Mouse (Mus musculus): ENCODE measurements around the gene Zmynd12. TPM values are rescaled to one million over a fixed set of nuclear protein-coding genes. Genes with fewer than 3 reads are reported as not detected.

Zmynd12 gene
- polyA plus RNA-seq, 1 experiment from 2014 or later, result not detected

DNA sequence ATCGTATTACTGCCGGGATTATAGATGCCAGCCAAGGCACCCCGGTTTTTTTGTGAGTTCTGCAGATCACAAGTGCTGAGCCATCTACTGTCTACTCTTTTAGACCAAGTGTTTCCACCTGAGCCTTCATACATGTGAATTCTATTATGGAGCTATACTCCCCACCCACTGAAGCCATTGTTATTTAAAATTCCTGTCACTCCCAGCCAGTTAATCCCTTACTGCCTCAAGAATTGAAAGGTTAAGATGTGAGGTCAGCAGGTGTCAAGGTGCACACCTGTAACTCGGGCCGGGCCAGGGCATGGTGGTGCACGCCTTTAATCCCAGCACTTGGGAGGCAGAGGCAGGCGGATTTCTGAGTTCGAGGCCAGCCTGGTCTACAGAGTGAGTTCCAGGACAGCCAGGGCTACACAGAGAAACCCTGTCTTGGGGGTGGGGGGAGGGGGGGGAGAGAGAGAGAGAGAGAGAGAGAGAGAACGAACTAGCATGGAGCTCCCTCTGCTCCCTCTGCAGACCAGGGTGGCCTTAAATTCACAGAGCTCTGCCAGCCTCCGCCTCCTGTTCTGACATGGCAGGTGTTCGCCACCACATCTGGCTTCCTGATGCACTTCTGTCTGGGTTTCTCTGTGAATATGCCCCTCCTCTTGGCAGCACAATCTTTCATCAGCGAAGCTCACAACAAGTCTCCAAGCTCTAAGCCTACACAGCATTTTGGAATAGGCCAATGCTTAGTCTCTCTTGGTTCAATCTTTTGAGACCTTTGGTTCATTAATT, 10.6 kb upstream of the Zmynd12 start:
- H3K27ac ChIP-seq (replicated peaks; ENCODE audit: low read depth, low read length), result no peak overlapping the region
- no peaks in the 10 kb centered on the region for H3K36me3 ChIP-seq (replicated peaks; ENCODE audit: control insufficient read depth, insufficient read depth, low read depth, low read length)
- H3K27me3 ChIP-seq (ENCODE audit: control insufficient read depth, insufficient read depth, low read length), result no peaks in the 10 kb centered on the region
- H3K9me3 ChIP-seq (replicated peaks; ENCODE audit: control insufficient read depth, low read length), result no peaks in the 10 kb centered on the region
- H3K4me2 ChIP-seq (ENCODE audit: low read depth, low read length), result no peak overlapping the region
- no peaks in the 10 kb centered on the region for H3K4me1 ChIP-seq (ENCODE audit: control insufficient read depth, insufficient read depth, low read length)
- ATAC-seq (replicated peaks; ENCODE audit: insufficient number of reproducible peaks, low FRiP score, low TSS enrichment, low read depth), result no peak
- no peak overlapping the region for H3K4me3 ChIP-seq (ENCODE audit: low read depth, low read length)
- DNase-seq (ENCODE audit: low spot score), result no peak
- WGBS, result 78% methylated on average over 10 of the region's 12 CpGs
- no peak overlapping the region for H3K9ac ChIP-seq (replicated peaks; ENCODE audit: low read length)

DNA sequence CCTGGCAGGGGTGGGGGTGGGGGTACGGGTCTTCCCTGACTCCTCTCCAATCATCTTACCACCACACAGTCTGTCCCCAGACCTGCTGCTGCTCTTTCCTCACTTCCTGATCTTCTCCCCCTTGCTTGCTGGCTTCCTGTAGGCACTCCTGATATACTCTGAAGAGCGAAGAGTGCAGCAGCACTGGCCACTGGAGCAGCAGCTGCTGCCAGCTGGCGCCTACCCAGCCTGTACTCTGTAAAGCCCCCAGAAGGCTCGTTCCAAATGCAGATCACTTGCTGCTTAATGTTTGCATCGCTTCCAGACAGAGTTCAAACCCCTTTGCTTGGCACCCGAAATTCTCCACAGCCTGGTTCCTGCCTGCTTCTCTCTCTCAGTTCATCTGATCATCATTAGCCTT, 9.8 kb upstream of the Zmynd12 start:
- WGBS, result 76% methylated on average over 6 of the region's 6 CpGs
- H3K36me3 ChIP-seq (replicated peaks; ENCODE audit: control insufficient read depth, insufficient read depth, low read depth, low read length), result no peaks in the 10 kb centered on the region
- H3K9ac ChIP-seq (replicated peaks; ENCODE audit: low read length), result no peak overlapping the region
- H3K4me3 ChIP-seq (ENCODE audit: low read depth, low read length), result no peak overlapping the region
- H3K4me1 ChIP-seq (ENCODE audit: control insufficient read depth, insufficient read depth, low read length), result no peaks in the 10 kb centered on the region
- no peak overlapping the region for H3K27ac ChIP-seq (replicated peaks; ENCODE audit: low read depth, low read length)
- ATAC-seq (replicated peaks; ENCODE audit: insufficient number of reproducible peaks, low FRiP score, low TSS enrichment, low read depth) (no peak), DNase-seq (ENCODE audit: low spot score) (no peak)
- no peaks in the 10 kb centered on the region for H3K9me3 ChIP-seq (replicated peaks; ENCODE audit: control insufficient read depth, low read length)
- H3K4me2 ChIP-seq (ENCODE audit: low read depth, low read length), result no peak overlapping the region
- H3K27me3 ChIP-seq (ENCODE audit: control insufficient read depth, insufficient read depth, low read length), result no peaks in the 10 kb centered on the region

DNA sequence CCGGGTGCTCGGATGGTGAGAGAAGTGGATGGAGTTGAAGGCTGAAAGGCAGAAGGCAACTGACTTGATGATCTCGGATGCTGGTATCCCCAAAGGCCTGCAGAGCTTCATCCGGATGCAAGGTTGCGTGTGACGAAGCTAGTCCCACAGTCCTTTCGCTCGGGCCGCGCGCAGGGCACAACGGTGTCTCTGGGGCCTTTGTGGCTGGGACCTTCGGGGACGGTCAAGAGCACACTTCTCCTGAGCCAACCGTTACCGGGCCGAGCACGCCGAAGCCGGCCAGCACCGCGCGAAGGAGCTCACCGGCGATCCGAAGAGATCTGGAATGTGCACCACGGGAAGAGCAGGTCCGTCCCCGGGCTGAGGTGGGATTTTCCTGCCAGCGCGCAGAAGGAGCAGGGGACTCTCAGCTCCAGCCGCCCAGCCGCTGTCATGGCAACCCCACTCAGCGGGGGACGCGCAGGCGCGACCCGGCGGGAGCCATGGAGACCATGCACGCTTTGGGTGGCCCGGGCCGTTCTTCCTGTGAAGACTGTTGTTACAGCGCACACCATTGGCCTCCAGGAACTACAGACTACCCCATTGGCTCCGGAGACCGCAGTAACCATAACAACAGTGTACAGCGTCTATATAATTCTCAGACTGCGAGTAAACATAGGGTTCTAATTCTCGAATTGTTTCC, 7.4 kb upstream of the Zmynd12 start, which contains the start of gene Ccdc30:
Gene Ccdc30, minus strand, starts transcription at position 450 of the 682 bp plus-strand sequence.
- WGBS, result under 1% methylated on average over 49 of the region's 49 CpGs
- Histone ChIP-seq H3K4me1 (ENCODE audit: control insufficient read depth, insufficient read depth, low read length) (no peaks in the 10 kb centered on the region), H3K9ac (replicated peaks; ENCODE audit: low read length) (peak within 1 kb of the TSS; percentile 59), H3K4me3 (ENCODE audit: low read depth, low read length) (peak within 1 kb of the TSS; percentile 44), H3K27ac (replicated peaks; ENCODE audit: low read depth, low read length) (no peak within 1 kb of the TSS), H3K27me3 (ENCODE audit: control insufficient read depth, insufficient read depth, low read length) (no peaks in the 10 kb centered on the region), H3K4me2 (ENCODE audit: low read depth, low read length) (peak within 1 kb of the TSS; percentile 86), H3K36me3 (replicated peaks; ENCODE audit: control insufficient read depth, insufficient read depth, low read depth, low read length) (no peaks in the 10 kb centered on the region), H3K9me3 (replicated peaks; ENCODE audit: control insufficient read depth, low read length) (no peaks in the 10 kb centered on the region)
- peak; percentile 100 for ATAC-seq (replicated peaks; ENCODE audit: insufficient number of reproducible peaks, low FRiP score, low TSS enrichment, low read depth)
- peak; percentile 96 for DNase-seq (ENCODE audit: low spot score)

DNA sequence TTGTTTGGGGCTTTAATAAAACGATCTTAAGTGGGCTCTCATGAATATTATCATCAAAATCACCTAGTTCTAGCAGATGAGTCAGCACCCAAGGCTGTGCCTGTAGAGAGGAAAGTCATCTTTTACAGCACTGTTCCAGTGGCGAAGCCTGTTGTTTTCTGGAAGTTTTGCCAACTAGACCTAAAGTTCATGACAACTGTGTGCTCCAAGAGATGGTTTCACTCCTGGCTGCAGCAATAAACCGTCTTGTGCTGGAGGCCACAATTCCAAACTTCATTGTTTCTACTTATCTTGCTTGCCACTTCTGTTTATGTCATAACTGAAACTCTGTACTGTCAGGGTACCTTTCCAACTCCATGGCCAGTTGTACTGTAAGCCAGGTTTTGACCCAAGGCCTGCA, 5.3 kb upstream of the Zmynd12 start:
- Histone ChIP-seq H3K9ac (replicated peaks; ENCODE audit: low read length) (no peak overlapping the region), H3K27ac (replicated peaks; ENCODE audit: low read depth, low read length) (no peak overlapping the region), H3K4me2 (ENCODE audit: low read depth, low read length) (no peak overlapping the region), H3K36me3 (replicated peaks; ENCODE audit: control insufficient read depth, insufficient read depth, low read depth, low read length) (no peaks in the 10 kb centered on the region), H3K27me3 (ENCODE audit: control insufficient read depth, insufficient read depth, low read length) (no peaks in the 10 kb centered on the region), H3K4me1 (ENCODE audit: control insufficient read depth, insufficient read depth, low read length) (no peaks in the 10 kb centered on the region; the same call in 1 of the 2 replicates), H3K4me3 (ENCODE audit: low read depth, low read length) (no peak overlapping the region), H3K9me3 (replicated peaks; ENCODE audit: control insufficient read depth, low read length) (no peaks in the 10 kb centered on the region)
- no peak for DNase-seq (ENCODE audit: low spot score)
- 86% methylated on average over 3 of the region's 3 CpGs for WGBS
- ATAC-seq (replicated peaks; ENCODE audit: insufficient number of reproducible peaks, low FRiP score, low TSS enrichment, low read depth), result no peak

DNA sequence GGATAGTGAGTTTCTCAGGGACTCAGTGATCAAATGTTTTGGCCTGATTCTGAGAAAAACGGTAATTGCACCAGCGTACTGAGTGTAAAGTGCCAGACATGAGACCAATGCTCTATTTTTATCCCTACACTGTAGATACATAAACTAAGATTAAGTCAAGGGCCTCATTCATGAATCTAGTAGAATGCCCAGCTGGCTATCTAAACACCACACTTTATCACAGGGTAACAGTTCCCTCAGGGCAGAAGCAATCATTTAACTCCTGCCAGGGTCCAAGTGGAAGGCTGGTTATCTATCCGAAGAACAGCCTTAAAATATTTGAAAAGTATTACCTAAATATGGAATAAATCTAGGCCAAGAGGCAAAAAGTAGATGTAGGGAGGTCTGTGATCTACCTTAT, 4.7 kb upstream of the Zmynd12 start:
- WGBS, result 87% methylated on average over 3 of the region's 3 CpGs
- DNase-seq (ENCODE audit: low spot score) (no peak), ATAC-seq (replicated peaks; ENCODE audit: insufficient number of reproducible peaks, low FRiP score, low TSS enrichment, low read depth) (no peak)
- Histone ChIP-seq H3K9me3 (replicated peaks; ENCODE audit: control insufficient read depth, low read length) (no peaks in the 10 kb centered on the region), H3K9ac (replicated peaks; ENCODE audit: low read length) (no peak overlapping the region), H3K4me1 (ENCODE audit: control insufficient read depth, insufficient read depth, low read length) (no peaks in the 10 kb centered on the region; the same call in 1 of the 2 replicates), H3K27ac (replicated peaks; ENCODE audit: low read depth, low read length) (no peak overlapping the region), H3K36me3 (replicated peaks; ENCODE audit: control insufficient read depth, insufficient read depth, low read depth, low read length) (no peaks in the 10 kb centered on the region), H3K4me3 (ENCODE audit: low read depth, low read length) (no peak overlapping the region), H3K4me2 (ENCODE audit: low read depth, low read length) (no peak overlapping the region), H3K27me3 (ENCODE audit: control insufficient read depth, insufficient read depth, low read length) (no peaks in the 10 kb centered on the region)

DNA sequence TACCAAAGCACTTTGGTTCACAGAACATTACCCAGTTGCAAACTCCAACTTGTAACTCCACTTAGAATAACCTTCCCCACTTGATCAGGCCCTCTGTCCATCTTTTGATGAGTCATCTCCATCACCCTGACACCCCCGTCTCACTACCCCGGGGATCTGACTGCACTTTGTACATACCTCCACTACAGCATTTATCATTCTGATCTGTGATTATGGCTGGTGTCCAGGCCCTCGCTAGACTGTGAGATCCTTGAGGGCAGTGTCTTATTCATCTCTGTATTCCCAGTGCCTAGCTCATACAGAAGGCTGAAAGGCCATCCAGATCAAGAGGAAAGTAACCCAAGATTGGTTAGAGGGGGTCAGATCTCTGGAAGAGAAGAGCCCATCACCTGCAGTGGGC, 1.4 kb upstream of the Zmynd12 start:
- no peaks in the 10 kb centered on the region; the same call in 1 of the 2 replicates for H3K4me1 ChIP-seq (ENCODE audit: control insufficient read depth, insufficient read depth, low read length)
- H3K27ac ChIP-seq (replicated peaks; ENCODE audit: low read depth, low read length), result no peak overlapping the region
- H3K9ac ChIP-seq (replicated peaks; ENCODE audit: low read length), result peak overlapping the region; percentile 82
- no peaks in the 10 kb centered on the region for H3K9me3 ChIP-seq (replicated peaks; ENCODE audit: control insufficient read depth, low read length)
- DNase-seq (ENCODE audit: low spot score) (no peak), ATAC-seq (replicated peaks; ENCODE audit: insufficient number of reproducible peaks, low FRiP score, low TSS enrichment, low read depth) (no peak)
- H3K4me3 ChIP-seq (ENCODE audit: low read depth, low read length), result peak overlapping the region; percentile 70
- peak overlapping the region; percentile 89 for H3K4me2 ChIP-seq (ENCODE audit: low read depth, low read length)
- no peaks in the 10 kb centered on the region for H3K36me3 ChIP-seq (replicated peaks; ENCODE audit: control insufficient read depth, insufficient read depth, low read depth, low read length)
- no peaks in the 10 kb centered on the region for H3K27me3 ChIP-seq (ENCODE audit: control insufficient read depth, insufficient read depth, low read length)
- WGBS, result 75% methylated on average over 3 of the region's 3 CpGs

DNA sequence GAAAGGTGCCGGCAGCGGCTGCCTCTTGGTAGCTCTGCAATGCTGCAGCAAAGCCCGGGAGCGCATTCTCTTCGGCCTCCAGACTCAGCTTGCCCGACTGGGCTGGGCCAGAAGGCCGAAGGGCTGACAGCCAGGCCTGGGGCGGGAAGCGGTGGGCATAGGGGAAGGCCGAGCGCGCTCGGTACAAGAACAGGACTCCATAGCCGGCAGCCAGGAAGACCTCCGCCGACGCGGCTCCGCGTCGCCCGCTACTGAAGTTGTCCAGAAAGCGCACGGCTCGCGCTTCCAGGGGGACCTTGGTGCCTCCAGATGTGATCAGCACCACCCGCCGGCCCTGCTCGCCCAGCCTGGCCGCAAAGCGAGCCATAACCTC, 707 bp upstream of the Zmynd12 start:
- DNase-seq (ENCODE audit: low spot score) (no peak), ATAC-seq (replicated peaks; ENCODE audit: insufficient number of reproducible peaks, low FRiP score, low TSS enrichment, low read depth) (peak; percentile 63)
- Histone ChIP-seq H3K9me3 (replicated peaks; ENCODE audit: control insufficient read depth, low read length) (no peaks in the 10 kb centered on the region), H3K27me3 (ENCODE audit: control insufficient read depth, insufficient read depth, low read length) (no peaks in the 10 kb centered on the region), H3K9ac (replicated peaks; ENCODE audit: low read length) (peak overlapping the region; percentile 82), H3K27ac (replicated peaks; ENCODE audit: low read depth, low read length) (peak overlapping the region; percentile 62), H3K4me2 (ENCODE audit: low read depth, low read length) (peak overlapping the region; percentile 89), H3K4me3 (ENCODE audit: low read depth, low read length) (peak overlapping the region; percentile 70), H3K36me3 (replicated peaks; ENCODE audit: control insufficient read depth, insufficient read depth, low read depth, low read length) (no peaks in the 10 kb centered on the region), H3K4me1 (ENCODE audit: control insufficient read depth, insufficient read depth, low read length) (no peaks in the 10 kb centered on the region; the same call in 1 of the 2 replicates)
- 0% methylated on average over 31 of the region's 31 CpGs for WGBS

DNA sequence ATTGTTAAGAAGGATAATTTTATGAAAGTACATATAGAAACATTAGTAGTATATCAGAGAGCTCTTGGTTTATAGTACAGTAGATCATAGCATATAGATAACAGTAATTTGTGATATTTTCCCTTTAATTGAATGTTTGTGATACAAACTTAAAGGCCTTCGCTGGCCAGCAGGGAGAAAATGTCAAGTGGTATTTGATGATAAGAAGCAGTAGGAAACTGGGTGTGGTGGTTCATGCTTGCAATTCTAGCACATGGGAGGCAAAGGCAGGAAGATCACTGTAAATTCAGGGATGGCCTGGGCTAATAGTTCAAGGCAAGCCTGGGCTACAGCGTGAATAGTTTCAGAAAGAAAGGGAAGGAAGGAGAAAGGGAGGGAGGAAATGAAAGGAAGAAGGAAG, 2.5 kb downstream of the Zmynd12 start:
- no peaks in the 10 kb centered on the region for H3K27me3 ChIP-seq (ENCODE audit: control insufficient read depth, insufficient read depth, low read length)
- no peaks in the 10 kb centered on the region for H3K36me3 ChIP-seq (replicated peaks; ENCODE audit: control insufficient read depth, insufficient read depth, low read depth, low read length)
- H3K4me2 ChIP-seq (ENCODE audit: low read depth, low read length), result no peak overlapping the region
- 90% methylated on average over 2 of the region's 2 CpGs for WGBS
- H3K4me1 ChIP-seq (ENCODE audit: control insufficient read depth, insufficient read depth, low read length), result no peaks in the 10 kb centered on the region; the same call in 1 of the 2 replicates
- no peaks in the 10 kb centered on the region for H3K9me3 ChIP-seq (replicated peaks; ENCODE audit: control insufficient read depth, low read length)
- no peak overlapping the region for H3K27ac ChIP-seq (replicated peaks; ENCODE audit: low read depth, low read length)
- H3K9ac ChIP-seq (replicated peaks; ENCODE audit: low read length), result no peak overlapping the region
- DNase-seq (ENCODE audit: low spot score) (no peak), ATAC-seq (replicated peaks; ENCODE audit: insufficient number of reproducible peaks, low FRiP score, low TSS enrichment, low read depth) (no peak)
- H3K4me3 ChIP-seq (ENCODE audit: low read depth, low read length), result no peak overlapping the region

Data from embryonic facial prominence, embryonic 11.5 days (tissue).